Mouse (Mus musculus) liver, embryonic 13.5 days (tissue): Measurements from ENCODE around the gene Hbq1b. TPM values are rescaled to one million over a fixed set of nuclear protein-coding genes. Genes with fewer than 3 reads are reported as not detected.
A peak's percentile ranks its signal among the peaks of the same experiment; 100 is the strongest.
"Not testable (repeated sequence)": the region's sequence is repeated elsewhere in the genome, so short reads cannot be mapped to it uniquely, and the experiment has no call there.

ENCODE experiments used
- ATAC-seq: fragments of 200-750 bp; cut with Nextera tagmentation; 2 replicates; pipeline ENCODE4 v1.8.0; 2017; ENCODE audit warnings: low read depth, mild to moderate bottlenecking, moderate number of reproducible peaks, moderate library complexity
- DNase-seq: peaks from one replicate; pipeline ENCODE4 v3.0.0; 2022
- H3K27ac ChIP-seq: fragments of 300-500 bp; sonication (generic); 2 replicates; pipeline ENCODE4 v1.5.1; 2015; ENCODE audit warnings: moderate library complexity, mild to moderate bottlenecking, inconsistent platforms
- H3K27me3 ChIP-seq: fragments of 300-500 bp; sonication (generic); 2 replicates; pipeline ENCODE4 v1.6.1; 2015; ENCODE audit warnings: mild to moderate bottlenecking, inconsistent platforms
- H3K36me3 ChIP-seq: fragments of 300-500 bp; sonication (generic); 2 replicates; pipeline ENCODE4 v1.6.1; 2015; ENCODE audit warnings: mild to moderate bottlenecking, inconsistent platforms
- H3K4me1 ChIP-seq: fragments of 300-500 bp; sonication (generic); replicated peaks from 2 replicates; pipeline ENCODE4 v1.6.1; 2015; ENCODE audit warnings: inconsistent platforms
- H3K4me2 ChIP-seq: fragments of 300-500 bp; sonication (generic); 2 replicates; pipeline ENCODE4 v1.6.1; 2015; ENCODE audit warnings: inconsistent platforms, mild to moderate bottlenecking, moderate library complexity
- H3K4me3 ChIP-seq: fragments of 300-500 bp; sonication (generic); replicated peaks from 2 replicates; pipeline ENCODE4 v1.5.1; 2015; ENCODE audit warnings: mild to moderate bottlenecking, inconsistent platforms
- H3K9ac ChIP-seq: fragments of 300-500 bp; sonication (generic); 2 replicates; pipeline ENCODE4 v1.6.1; 2015; ENCODE audit warnings: mild to moderate bottlenecking, inconsistent platforms
- H3K9me3 ChIP-seq: fragments of 300-500 bp; sonication (generic); replicated peaks from 2 replicates; pipeline ENCODE4 v1.6.1; 2016; ENCODE audit warnings: inconsistent platforms
- WGBS: fragments of 180-500 bp; shearing (Covaris S2); methylation state at CpG from one replicate; pipeline ENCODE4 v1.1.7; 2015; ENCODE audit not compliant: insufficient replicate concordance; 5-methylcytosine and 5-hydroxymethylcytosine counted together
- polyA plus RNA-seq: library from polyadenylated mRNA; unstranded; fragments of >200 nt; fragmentation: Nextera tagmentation; extraction: Ambion mirVana; gene quantifications from 2 replicates; pipeline ENCODE4 v1.2.1, GENCODE M21; 2015

The Hbq1b gene
- polyA plus RNA-seq, 1 experiment from 2014 or later = 141 TPM

GRCm38 (mm10) chr11:32268952-32269351, 17.8 kb upstream of the Hbq1b start:
- Histone ChIP-seq H3K4me3 (peak overlapping the region; percentile 84), H3K36me3 (0 out of 2 replicates have a peak, but pooled peaks cover 4% of the 10 kb centered on the region), H3K9me3 (no peaks in the 10 kb centered on the region), H3K4me1 (peaks cover 81% of the 10 kb centered on the region), H3K9ac (peak overlapping the region; percentile 97), H3K27me3 (no peaks in the 10 kb centered on the region), H3K4me2 (peak overlapping the region; percentile 81), H3K27ac (peak overlapping the region; percentile 97)
- ATAC-seq (peak; percentile 90), DNase-seq (peak; percentile 85)
- WGBS = 19% methylated on average over 5 of the region's 5 CpGs

GRCm38 (mm10) chr11:32271178-32271577, 15.6 kb upstream of the Hbq1b start:
- Histone ChIP-seq H3K27ac (peak overlapping the region; percentile 81), H3K4me2 (no peak overlapping the region), H3K36me3 (no peaks in the 10 kb centered on the region), H3K4me1 (peaks cover 70% of the 10 kb centered on the region), H3K9ac (peak overlapping the region; percentile 52), H3K4me3 (no peak overlapping the region), H3K27me3 (peaks cover 4% of the 10 kb centered on the region), H3K9me3 (no peaks in the 10 kb centered on the region)
- DNase-seq (no peak), ATAC-seq (no peak)
- 27% methylated on average over 4 of the region's 4 CpGs for WGBS

- Histone ChIP-seq H3K4me2 (no peak within 1 kb of the TSS), H3K4me1 (peaks cover 67% of the 10 kb centered on the region), H3K27me3 (peaks cover 47% of the 10 kb centered on the region), H3K4me3 (no peak within 1 kb of the TSS), H3K9ac (peak within 1 kb of the TSS; percentile 42), H3K9me3 (no peaks in the 10 kb centered on the region), H3K27ac (peak within 1 kb of the TSS; percentile 62), H3K36me3 (no peaks in the 10 kb centered on the region)
- no peak for ATAC-seq
- WGBS = 68% methylated on average over 3 of the region's 3 CpGs
- DNase-seq = no peak
Observed at GRCm38 (mm10) chr11:32276347-32276746, 10.4 kb upstream of the Hbq1b start, which contains the start of gene Hba-x. Gene Hba-x (plus strand): TSS chr11:32276400.

GRCm38 (mm10) chr11:32277736-32278457, 8.9 kb upstream of the Hbq1b start:
- Histone ChIP-seq H3K36me3 (no peaks in the 10 kb centered on the region), H3K4me1 (peaks cover 67% of the 10 kb centered on the region), H3K27ac (peak overlapping the region; percentile 98), H3K27me3 (peaks cover 47% of the 10 kb centered on the region), H3K4me2 (no peak overlapping the region), H3K4me3 (no peak overlapping the region), H3K9me3 (no peaks in the 10 kb centered on the region), H3K9ac (peak overlapping the region; percentile 81; the same call in 1 of the 2 replicates)
- DNase-seq (no peak), ATAC-seq (no peak)
- 60% methylated on average over 21 of the region's 21 CpGs for WGBS

- Histone ChIP-seq H3K4me2 (no peak overlapping the region), H3K36me3 (no peaks in the 10 kb centered on the region), H3K27me3 (peaks cover 47% of the 10 kb centered on the region), H3K4me1 (peaks cover 64% of the 10 kb centered on the region), H3K4me3 (no peak overlapping the region), H3K27ac (peak overlapping the region; percentile 98), H3K9me3 (no peaks in the 10 kb centered on the region), H3K9ac (peak overlapping the region; percentile 81)
- DNase-seq (no peak), ATAC-seq (no peak)
- 71% methylated on average over 12 of the region's 12 CpGs for WGBS
Observed at GRCm38 (mm10) chr11:32278458-32278957, 8.3 kb upstream of the Hbq1b start.

- WGBS = 58% methylated on average over 2 of the region's 2 CpGs
- peak overlapping the region; percentile 98 for H3K27ac ChIP-seq
Observed at GRCm38 (mm10) chr11:32280646-32281045, 6.1 kb upstream of the Hbq1b start.

GRCm38 (mm10) chr11:32281416-32282144, 5.2 kb upstream of the Hbq1b start:
- peaks cover 55% of the 10 kb centered on the region for H3K4me1 ChIP-seq
- no peaks in the 10 kb centered on the region for H3K36me3 ChIP-seq
- peak overlapping the region; percentile 81 for H3K9ac ChIP-seq
- WGBS = 23% methylated on average over 1 of the region's 1 CpGs
- DNase-seq = no peak
- H3K9me3 ChIP-seq = no peaks in the 10 kb centered on the region
- peak overlapping the region; percentile 98 for H3K27ac ChIP-seq
- H3K4me3 ChIP-seq = peak overlapping the region; percentile 5; the same call in 1 of the 2 replicates
- peak overlapping the region; percentile 61 for H3K4me2 ChIP-seq
- H3K27me3 ChIP-seq = peaks cover 38% of the 10 kb centered on the region
- no peak for ATAC-seq

More at GRCm38 (mm10) chr11:32280646-32281045, 6.1 kb upstream of the Hbq1b start:
- Histone ChIP-seq H3K4me1 (peaks cover 59% of the 10 kb centered on the region), H3K9me3 (no peaks in the 10 kb centered on the region), H3K4me3 (peak overlapping the region; percentile 6; the same call in 1 of the 2 replicates), H3K27me3 (peaks cover 47% of the 10 kb centered on the region), H3K9ac (peak overlapping the region; percentile 81), H3K36me3 (no peaks in the 10 kb centered on the region), H3K4me2 (peak overlapping the region; percentile 61)
- no peak for ATAC-seq
- no peak for DNase-seq

GRCm38 (mm10) chr11:32283091-32283777, 3.5 kb upstream of the Hbq1b start, which contains the start of gene Hba-a1:
Gene Hba-a1 (plus strand): TSS chr11:32283511.
- H3K9me3 ChIP-seq, H3K36me3 ChIP-seq, DNase-seq: not testable (repeated sequence)
- peak; percentile 69 for ATAC-seq
- Histone ChIP-seq H3K9ac (peak within 1 kb of the TSS; percentile 81), H3K27me3 (peaks cover 26% of the 10 kb centered on the region), H3K4me3 (peak within 1 kb of the TSS; percentile 49), H3K4me2 (peak within 1 kb of the TSS; percentile 61), H3K4me1 (peaks cover 56% of the 10 kb centered on the region), H3K27ac (peak within 1 kb of the TSS; percentile 98)
- 17% methylated on average over 1 of the region's 5 CpGs for WGBS

- Histone ChIP-seq H3K4me2 (peak overlapping the region; percentile 39), H3K4me3 (peak overlapping the region; percentile 49), H3K9ac (peak overlapping the region; percentile 70), H3K4me1 (peaks cover 59% of the 10 kb centered on the region), H3K27ac (peak overlapping the region; percentile 94), H3K27me3 (peaks cover 13% of the 10 kb centered on the region)
- H3K9me3 ChIP-seq, DNase-seq, H3K36me3 ChIP-seq: not testable (repeated sequence)
- 18% methylated on average over 2 of the region's 2 CpGs for WGBS
- ATAC-seq = peak; percentile 33
Observed at GRCm38 (mm10) chr11:32284582-32284981, 2.2 kb upstream of the Hbq1b start.

- ATAC-seq (peak; percentile 74), DNase-seq (peak; percentile 89)
- Histone ChIP-seq H3K9ac (peak overlapping the region; percentile 70), H3K4me1 (peaks cover 59% of the 10 kb centered on the region), H3K9me3 (no peaks in the 10 kb centered on the region), H3K4me3 (peak overlapping the region; percentile 49), H3K4me2 (peak overlapping the region; percentile 26; the same call in 1 of the 2 replicates), H3K27me3 (peaks cover 9% of the 10 kb centered on the region), H3K36me3 (peaks cover 10% of the 10 kb centered on the region), H3K27ac (peak overlapping the region; percentile 94)
- WGBS = 35% methylated on average over 7 of the region's 7 CpGs
Observed at GRCm38 (mm10) chr11:32285031-32285775, 1.6 kb upstream of the Hbq1b start.
